Mouse (Mus musculus) forebrain, embryonic 11.5 days (tissue): ENCODE data around the gene Tbc1d1. TPM values are rescaled to one million over a fixed set of nuclear protein-coding genes. Genes with fewer than 3 reads are reported as not detected.
A peak's percentile ranks its signal among the peaks of the same experiment; 100 is the strongest.

Experiments used
- ATAC-seq: fragments of 200-750 bp; cut with Nextera tagmentation; replicated peaks from 2 replicates; pipeline ENCODE4 v1.8.0; 2017; ENCODE audit warnings: moderate TSS enrichment; ENCODE audit not compliant: low FRiP score
- DNase-seq: peaks from one replicate; pipeline ENCODE4 v3.0.0-alpha.2; 2017; ENCODE audit warnings: low spot score
- H3K27ac ChIP-seq: fragments of 300-500 bp; sonication (generic); 2 replicates; pipeline ENCODE4 v1.5.1; 2014; ENCODE audit warnings: low read depth, low read length
- H3K27me3 ChIP-seq: fragments of 300-500 bp; sonication (generic); 2 replicates; pipeline ENCODE4 v1.6.1; 2014; ENCODE audit warnings: mild to moderate bottlenecking, low read length, mixed read lengths; ENCODE audit not compliant: control insufficient read depth, insufficient read depth
- H3K36me3 ChIP-seq: fragments of 300-500 bp; sonication (generic); 2 replicates; pipeline ENCODE4 v1.6.1; 2014; ENCODE audit warnings: mild to moderate bottlenecking, low read length, moderate library complexity, mixed read lengths; ENCODE audit not compliant: control insufficient read depth, insufficient read depth
- H3K4me1 ChIP-seq: fragments of 300-500 bp; sonication (generic); replicated peaks from 2 replicates; pipeline ENCODE4 v1.6.1; 2014; ENCODE audit warnings: low read length, mixed read lengths; ENCODE audit not compliant: control insufficient read depth, insufficient read depth
- H3K4me2 ChIP-seq: fragments of 300-500 bp; sonication (generic); 2 replicates; pipeline ENCODE4 v1.6.1; 2014; ENCODE audit warnings: low read depth, mild to moderate bottlenecking, low read length, moderate library complexity, mixed read lengths; ENCODE audit not compliant: severe bottlenecking
- H3K4me3 ChIP-seq: fragments of 300-500 bp; sonication (generic); 2 replicates; pipeline ENCODE4 v1.5.1; 2014; ENCODE audit warnings: low read depth, low read length
- H3K9ac ChIP-seq: fragments of 300-500 bp; sonication (generic); 2 replicates; pipeline ENCODE4 v1.6.1; 2014; ENCODE audit warnings: low read length
- H3K9me3 ChIP-seq: fragments of 300-500 bp; sonication (generic); 2 replicates; pipeline ENCODE4 v1.6.1; 2016; ENCODE audit warnings: low read length, mixed read lengths; ENCODE audit not compliant: control insufficient read depth
- WGBS: fragments of 180-500 bp; shearing (Covaris S2); extraction: QIAGEN DNeasy Blood & Tissue Kit; methylation state at CpG from one replicate; pipeline ENCODE4 v1.1.7; 2014; 5-methylcytosine and 5-hydroxymethylcytosine counted together
- polyA plus RNA-seq: library from polyadenylated mRNA; unstranded; fragments of >200 nt; fragmentation: Nextera tagmentation; extraction: Ambion mirVana; gene quantifications from 2 replicates; pipeline ENCODE4 v1.2.1, GENCODE M21; 2014

The Tbc1d1 gene
- polyA plus RNA-seq, 1 experiment from 2014 or later = 27.9 TPM

DNA sequence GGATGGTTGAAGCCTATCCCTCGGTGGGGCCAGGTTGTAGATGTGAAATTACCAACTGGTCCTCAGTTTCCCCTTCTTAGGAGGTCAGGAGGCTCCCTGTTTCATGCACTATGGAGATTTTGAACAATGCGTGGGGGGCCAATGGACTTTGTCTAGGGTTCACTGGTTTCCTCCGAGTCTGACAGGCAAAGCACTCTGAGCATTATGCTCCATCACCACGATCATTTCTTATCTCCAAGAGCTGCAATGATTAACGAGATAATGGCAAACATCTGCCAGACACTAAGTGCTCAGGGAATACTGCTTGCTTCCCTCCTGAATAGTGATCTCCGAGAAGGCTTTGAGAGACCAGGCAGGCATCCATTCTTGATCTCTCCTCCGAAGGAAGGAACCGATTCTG, 61.2 kb downstream of the Tbc1d1 start:
- no peaks in the 10 kb centered on the region for H3K9me3 ChIP-seq
- 84% methylated on average over 8 of the region's 8 CpGs for WGBS
- ATAC-seq = no peak

DNA sequence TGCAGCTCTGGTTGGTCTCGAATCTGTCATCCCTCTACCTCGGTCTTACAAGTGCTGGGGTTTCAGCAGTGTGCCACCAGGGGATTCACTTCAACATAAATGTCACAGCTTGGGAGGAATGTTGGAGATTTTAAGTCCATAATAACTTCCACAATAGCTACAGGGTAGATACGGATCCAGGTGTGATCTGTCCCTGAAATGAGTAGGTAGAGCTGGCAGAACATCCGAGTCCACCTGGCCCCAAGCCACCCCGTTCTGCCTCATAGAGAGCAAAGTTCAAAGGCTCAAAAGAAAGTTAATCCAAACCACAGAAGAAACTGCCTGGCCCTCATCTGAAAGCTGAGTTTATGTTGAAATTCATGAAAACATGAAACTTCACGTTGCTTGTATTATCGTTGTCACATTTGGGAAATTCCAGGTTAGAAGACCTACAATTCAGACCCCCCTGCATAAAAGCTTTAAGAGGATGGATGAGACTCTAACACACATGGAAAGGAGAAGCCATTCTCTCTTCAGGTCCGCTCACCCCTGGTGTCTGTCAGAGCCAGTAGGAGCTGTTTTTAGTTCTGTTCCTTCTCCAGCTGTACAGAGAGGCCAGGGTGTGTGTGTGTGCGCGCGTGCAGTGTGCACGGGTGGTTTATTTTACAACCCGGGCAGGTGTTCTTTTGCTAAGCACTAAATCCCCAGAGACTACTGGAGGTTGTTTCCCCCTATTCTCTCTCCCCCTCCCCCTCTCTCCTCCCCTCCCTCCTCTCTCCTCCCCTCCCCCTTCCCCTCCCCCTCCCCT, 61.9 kb downstream of the Tbc1d1 start:
- no peaks in the 10 kb centered on the region for H3K9me3 ChIP-seq
- H3K4me2 ChIP-seq = no peak overlapping the region
- no peak overlapping the region for H3K27ac ChIP-seq
- 83% methylated on average over 13 of the region's 13 CpGs for WGBS
- H3K27me3 ChIP-seq = no peaks in the 10 kb centered on the region
- ATAC-seq = no peak
- H3K4me1 ChIP-seq = 0 out of 2 replicates have a peak, but pooled peaks cover 2% of the 10 kb centered on the region
- no peaks in the 10 kb centered on the region for H3K36me3 ChIP-seq
- H3K4me3 ChIP-seq = no peak overlapping the region
- DNase-seq = no peak
- no peak overlapping the region for H3K9ac ChIP-seq

More for the DNA sequence above, 61.2 kb downstream of the Tbc1d1 start:
- Histone ChIP-seq H3K4me2 (no peak overlapping the region), H3K27ac (no peak overlapping the region), H3K4me3 (no peak overlapping the region), H3K36me3 (no peaks in the 10 kb centered on the region), H3K27me3 (no peaks in the 10 kb centered on the region), H3K9ac (no peak overlapping the region), H3K4me1 (0 out of 2 replicates have a peak, but pooled peaks cover 2% of the 10 kb centered on the region)
- no peak for DNase-seq

DNA sequence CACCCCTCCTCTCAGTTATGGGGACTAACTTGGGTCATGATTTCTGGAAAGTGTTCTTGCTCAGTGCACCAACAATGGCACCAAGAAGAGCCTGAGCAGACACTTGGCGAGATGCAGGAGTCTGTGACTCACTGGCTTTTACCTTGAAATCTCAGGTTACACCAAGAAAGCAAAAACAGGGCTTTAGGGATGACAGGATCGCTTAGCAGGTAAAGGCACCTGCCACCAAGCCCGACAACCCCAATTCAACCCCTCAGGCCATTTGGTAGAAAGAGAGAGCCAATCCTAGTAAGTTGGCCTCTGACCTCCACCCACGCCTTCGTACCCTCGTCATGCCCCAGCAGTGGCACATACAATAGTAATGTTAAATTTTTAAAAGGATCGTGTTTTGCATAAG, 62.5 kb downstream of the Tbc1d1 start:
- Histone ChIP-seq H3K9me3 (no peaks in the 10 kb centered on the region), H3K27ac (no peak overlapping the region), H3K27me3 (no peaks in the 10 kb centered on the region), H3K4me1 (0 out of 2 replicates have a peak, but pooled peaks cover 2% of the 10 kb centered on the region), H3K4me2 (no peak overlapping the region), H3K4me3 (no peak overlapping the region), H3K36me3 (no peaks in the 10 kb centered on the region), H3K9ac (no peak overlapping the region)
- WGBS = 82% methylated on average over 7 of the region's 7 CpGs
- no peak for ATAC-seq
- DNase-seq = no peak

DNA sequence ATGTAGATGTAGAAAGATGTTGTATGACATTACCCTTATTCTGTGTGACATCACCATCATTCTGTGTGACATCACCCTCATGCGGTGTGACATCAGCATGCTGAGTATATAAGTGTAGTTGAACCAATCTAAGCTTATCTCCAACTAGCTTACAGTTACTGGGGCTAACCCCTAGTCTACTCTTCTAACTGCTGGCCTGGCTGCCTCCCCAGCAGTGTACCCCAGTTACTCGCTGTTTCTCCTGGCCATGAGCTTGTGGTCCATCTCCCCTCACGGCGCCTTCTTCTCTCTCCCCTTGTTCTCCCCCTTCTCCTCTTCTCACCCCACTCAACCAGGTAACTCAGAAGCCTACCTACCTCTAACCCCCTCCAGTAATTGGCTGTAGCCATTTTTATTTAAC, 64.7 kb downstream of the Tbc1d1 start:
- no peaks in the 10 kb centered on the region for H3K36me3 ChIP-seq
- ATAC-seq (no peak), DNase-seq (no peak)
- no peak overlapping the region for H3K9ac ChIP-seq
- no peak overlapping the region for H3K4me3 ChIP-seq
- no peak overlapping the region for H3K4me2 ChIP-seq
- WGBS = 93% methylated on average over 4 of the region's 4 CpGs
- no peaks in the 10 kb centered on the region for H3K27me3 ChIP-seq
- no peak overlapping the region for H3K27ac ChIP-seq
- no peaks in the 10 kb centered on the region for H3K9me3 ChIP-seq
- peaks cover 4% of the 10 kb centered on the region; the same call in 1 of the 2 replicates for H3K4me1 ChIP-seq

DNA sequence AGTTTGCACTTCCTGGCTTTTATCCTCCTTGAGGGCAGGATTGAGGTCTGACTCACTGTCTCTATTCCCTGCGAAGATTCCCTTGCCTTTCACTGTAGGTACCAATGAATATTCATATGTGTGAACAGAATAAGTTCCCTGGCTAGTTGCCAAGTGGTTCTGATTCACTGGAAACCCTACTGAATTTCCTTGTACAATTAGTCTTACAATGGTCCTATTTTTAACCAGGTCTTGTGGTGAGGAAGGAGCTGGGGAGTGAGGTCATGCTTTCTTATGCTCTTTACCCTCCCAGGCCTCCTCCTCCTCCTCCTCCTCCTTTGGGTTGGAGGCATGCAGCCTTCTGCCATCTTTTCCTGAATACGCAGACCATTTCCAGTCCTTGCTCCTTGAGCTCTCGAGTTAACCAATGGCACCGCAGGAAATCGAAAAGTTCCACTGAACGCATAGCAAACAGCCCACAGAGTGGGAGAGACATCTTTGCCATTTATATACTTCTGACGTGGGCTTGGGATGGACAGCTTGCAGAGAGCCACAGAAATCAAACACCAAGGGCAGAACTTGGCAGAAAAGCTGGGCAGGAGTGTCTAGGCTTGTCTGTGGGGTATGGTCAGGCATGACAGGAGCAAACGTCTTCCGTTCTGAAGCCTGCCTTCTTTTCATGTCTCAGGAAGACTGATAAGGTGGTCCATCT, 68.8 kb downstream of the Tbc1d1 start:
- no peak for DNase-seq

DNA sequence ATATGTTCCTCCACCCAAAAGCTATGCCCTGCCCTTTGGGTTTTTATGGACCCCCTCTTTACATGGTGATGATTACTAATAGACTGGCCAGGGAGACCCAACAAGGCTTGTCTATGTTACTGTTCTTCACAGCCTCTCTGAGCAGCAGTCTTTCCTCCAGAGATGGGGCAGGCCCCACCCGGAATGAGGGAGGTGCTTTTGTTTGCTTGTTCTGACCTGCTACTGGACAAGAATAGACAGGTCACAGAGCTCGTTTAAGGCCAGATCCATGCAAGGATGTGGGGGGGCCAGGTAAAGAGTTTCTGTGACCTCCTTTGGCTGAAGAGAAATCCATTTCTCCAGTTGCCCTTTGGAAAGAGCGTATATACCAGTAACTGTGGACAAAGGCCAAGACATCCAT, 72.1 kb downstream of the Tbc1d1 start:
- no peak overlapping the region for H3K4me2 ChIP-seq
- H3K36me3 ChIP-seq = no peaks in the 10 kb centered on the region
- H3K9ac ChIP-seq = no peak overlapping the region
- no peak overlapping the region for H3K27ac ChIP-seq
- H3K9me3 ChIP-seq = no peaks in the 10 kb centered on the region
- 69% methylated on average over 3 of the region's 3 CpGs for WGBS
- no peak for ATAC-seq
- DNase-seq = no peak
- H3K4me1 ChIP-seq = peaks cover 5% of the 10 kb centered on the region; the same call in 1 of the 2 replicates
- H3K4me3 ChIP-seq = no peak overlapping the region
- no peaks in the 10 kb centered on the region for H3K27me3 ChIP-seq

More for the DNA sequence above, 68.8 kb downstream of the Tbc1d1 start:
- Histone ChIP-seq H3K9ac (no peak overlapping the region), H3K4me3 (no peak overlapping the region), H3K27me3 (no peaks in the 10 kb centered on the region), H3K4me1 (peaks cover 5% of the 10 kb centered on the region; the same call in 1 of the 2 replicates), H3K27ac (no peak overlapping the region; the same call in 1 of the 2 replicates), H3K9me3 (no peaks in the 10 kb centered on the region), H3K4me2 (no peak overlapping the region), H3K36me3 (no peaks in the 10 kb centered on the region)
- ATAC-seq = peak; percentile 77
- 82% methylated on average over 9 of the region's 9 CpGs for WGBS

DNA sequence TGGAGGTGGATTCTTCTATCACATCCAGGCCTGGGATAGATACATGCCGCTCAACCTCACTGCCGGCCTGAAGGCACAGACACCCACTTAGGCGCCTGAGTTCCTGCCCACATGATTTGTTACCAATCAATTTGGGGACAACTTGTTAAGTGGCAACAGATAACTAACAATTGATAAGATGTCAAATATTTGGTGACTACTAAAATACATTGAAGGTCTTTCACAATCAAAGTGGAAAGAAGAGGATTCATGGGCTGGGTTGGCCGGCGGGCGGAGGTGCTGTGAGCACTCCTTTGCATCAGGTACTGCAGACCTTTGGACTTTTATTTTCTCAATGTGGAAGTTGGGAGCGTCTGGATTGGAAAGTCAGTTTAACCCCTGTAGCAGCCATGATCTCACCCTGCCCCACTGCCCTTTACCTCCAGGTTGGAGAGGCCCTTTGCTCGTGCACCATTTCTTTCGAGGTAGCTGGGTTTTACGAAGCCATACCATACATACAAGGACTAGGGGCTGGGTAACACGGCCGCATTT, 73.3 kb downstream of the Tbc1d1 start:
- Histone ChIP-seq H3K27me3 (no peaks in the 10 kb centered on the region), H3K36me3 (no peaks in the 10 kb centered on the region), H3K9ac (peak overlapping the region; percentile 55), H3K27ac (no peak overlapping the region), H3K4me2 (peak overlapping the region; percentile 66), H3K4me3 (peak overlapping the region; percentile 60), H3K4me1 (peaks cover 5% of the 10 kb centered on the region; the same call in 1 of the 2 replicates), H3K9me3 (no peaks in the 10 kb centered on the region)
- DNase-seq = no peak
- WGBS = 41% methylated on average over 12 of the region's 12 CpGs
- no peak for ATAC-seq

DNA sequence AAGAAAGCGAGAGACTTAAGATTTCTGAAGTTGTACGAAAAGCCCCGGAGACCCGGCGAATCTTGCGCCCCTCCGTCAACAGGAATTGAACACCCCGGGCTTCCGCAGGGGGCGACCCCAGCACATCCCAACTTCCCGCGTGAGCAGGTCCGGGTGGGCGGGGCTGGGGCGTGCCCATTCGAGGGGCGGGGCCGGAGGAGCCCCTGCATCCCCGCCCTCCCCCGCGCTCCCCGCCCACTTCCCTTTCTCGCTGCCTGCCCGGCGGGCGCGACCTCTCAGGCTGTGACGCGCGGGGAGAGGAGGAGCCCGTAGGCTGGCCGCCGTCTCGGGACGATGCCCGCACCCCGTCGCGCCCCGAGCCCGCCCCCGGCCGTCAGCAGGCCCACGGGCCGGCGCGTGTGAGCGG, 74.0 kb downstream of the Tbc1d1 start:
- WGBS = 2% methylated on average over 30 of the region's 48 CpGs
- Histone ChIP-seq H3K9me3 (no peaks in the 10 kb centered on the region), H3K27ac (no peak overlapping the region), H3K4me2 (peak overlapping the region; percentile 66), H3K36me3 (no peaks in the 10 kb centered on the region), H3K9ac (peak overlapping the region; percentile 76), H3K4me3 (peak overlapping the region; percentile 60), H3K4me1 (peaks cover 5% of the 10 kb centered on the region; the same call in 1 of the 2 replicates), H3K27me3 (no peaks in the 10 kb centered on the region)
- ATAC-seq = peak; percentile 96
- peak; percentile 99 for DNase-seq
